Mouse (Mus musculus) right cerebral cortex, postnatal 25 days (tissue): ENCODE measurements around the gene Capza3.
A peak's percentile ranks its signal among the peaks of the same experiment; 100 is the strongest.

Source experiments
- DNase-seq: peaks from one replicate; pipeline ENCODE4 v3.0.0; 2022

Capza3 gene

DNA sequence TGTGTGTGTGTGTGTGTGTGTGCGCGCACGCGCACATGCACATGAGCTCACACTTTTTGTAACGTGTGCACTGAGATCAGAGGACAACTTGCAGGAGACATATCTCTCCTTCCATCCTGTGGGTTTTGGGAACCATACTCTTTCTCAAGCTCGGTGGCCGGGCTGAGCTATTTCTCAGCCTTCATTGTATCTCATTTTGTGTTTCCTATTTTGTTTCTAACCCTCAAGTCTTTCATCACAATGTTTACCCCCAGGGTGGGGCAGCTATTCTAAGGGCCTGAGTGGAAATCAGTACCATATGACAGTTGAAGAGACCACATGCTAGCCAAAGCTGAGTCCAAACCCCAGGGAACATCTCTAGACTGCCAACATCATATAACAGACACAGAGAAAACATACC lies at the start of gene Capza3:
Capza3 (plus strand) TSS at position 301 of the 400 bp plus-strand sequence.
- DNase-seq: no peak

DNA sequence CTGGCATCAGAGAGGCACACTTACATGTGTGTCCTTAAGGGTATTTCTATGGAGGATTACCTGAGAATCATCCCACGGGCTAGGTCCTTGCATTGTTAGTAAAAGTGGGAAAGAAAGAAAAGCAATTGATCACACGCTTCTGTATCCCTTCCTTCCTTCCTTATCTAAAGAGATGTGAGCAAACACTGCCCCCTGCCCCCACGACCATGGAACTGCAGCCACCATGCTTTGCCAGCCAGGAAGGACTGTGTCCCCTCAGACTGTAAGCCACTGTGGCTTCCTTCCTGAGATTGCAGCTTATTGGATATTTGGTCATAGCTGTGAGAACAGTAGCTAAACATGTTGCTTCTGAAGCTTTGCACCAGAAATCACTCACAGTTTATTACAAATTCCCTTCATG lies 35.9 kb upstream of the Capza3 start:
- no peak for DNase-seq

DNA sequence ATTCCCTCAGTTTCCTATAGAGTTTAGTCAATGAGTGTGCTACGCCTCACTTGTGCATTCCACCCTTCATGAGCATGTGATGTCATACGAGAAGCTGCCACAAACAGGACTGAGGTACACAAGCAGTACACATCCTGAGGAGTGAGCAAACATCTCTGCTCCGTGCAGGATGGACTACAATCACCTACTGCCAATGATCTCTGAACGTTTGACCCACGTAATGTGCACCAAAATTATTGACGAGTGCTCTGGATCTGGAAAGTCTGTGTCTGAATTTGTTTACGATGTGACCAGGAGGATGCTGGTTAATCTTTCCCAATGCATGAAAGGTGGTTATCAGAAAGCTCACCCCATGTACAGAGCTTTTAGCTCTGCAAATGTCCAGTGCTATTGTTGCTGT lies 16.6 kb upstream of the Capza3 start:
- no peak for DNase-seq

DNA sequence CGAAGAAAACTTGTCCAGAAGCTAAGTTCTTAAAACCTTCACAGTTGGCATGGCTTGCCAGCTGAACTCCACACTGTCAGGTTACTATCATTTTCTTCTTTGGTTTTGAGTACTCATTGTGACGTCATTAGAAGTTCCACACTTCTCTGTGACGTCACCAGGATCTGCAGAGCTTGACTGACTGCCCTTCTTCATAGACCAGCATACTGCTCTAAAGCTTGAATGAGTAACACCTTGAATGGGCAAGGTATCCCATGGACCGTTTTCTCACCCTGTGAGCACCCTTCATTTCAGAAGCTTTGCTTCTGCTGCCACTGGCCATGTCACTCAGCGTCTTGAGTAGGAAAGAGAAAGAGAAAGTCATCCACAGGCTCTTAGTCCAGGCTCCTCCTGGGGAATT lies 305 bp downstream of the Capza3 start, which contains the start of gene Plcz1:
Plcz1 (minus strand) TSS at position 101 of the 400 bp plus-strand sequence.
- DNase-seq: no peak

DNA sequence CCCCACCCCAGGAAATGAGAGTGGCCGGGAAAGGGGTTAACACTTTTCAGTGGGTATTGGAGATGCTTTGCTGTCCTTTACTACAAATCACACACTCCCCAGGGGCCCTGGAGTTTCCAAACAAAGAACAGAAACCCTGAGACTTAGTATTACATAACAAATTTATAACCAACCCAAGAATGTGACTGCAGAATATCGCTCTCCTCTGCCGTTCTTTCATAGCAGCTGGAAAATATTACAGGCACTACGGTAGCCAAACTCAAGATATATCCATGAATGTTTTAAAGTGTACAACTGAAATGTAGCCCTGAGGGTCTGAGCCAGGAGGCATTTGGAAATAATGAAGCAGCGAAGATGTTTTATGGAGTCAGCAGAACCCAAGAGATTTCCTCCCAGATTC lies 10.4 kb downstream of the Capza3 start:
- no peak for DNase-seq

DNA sequence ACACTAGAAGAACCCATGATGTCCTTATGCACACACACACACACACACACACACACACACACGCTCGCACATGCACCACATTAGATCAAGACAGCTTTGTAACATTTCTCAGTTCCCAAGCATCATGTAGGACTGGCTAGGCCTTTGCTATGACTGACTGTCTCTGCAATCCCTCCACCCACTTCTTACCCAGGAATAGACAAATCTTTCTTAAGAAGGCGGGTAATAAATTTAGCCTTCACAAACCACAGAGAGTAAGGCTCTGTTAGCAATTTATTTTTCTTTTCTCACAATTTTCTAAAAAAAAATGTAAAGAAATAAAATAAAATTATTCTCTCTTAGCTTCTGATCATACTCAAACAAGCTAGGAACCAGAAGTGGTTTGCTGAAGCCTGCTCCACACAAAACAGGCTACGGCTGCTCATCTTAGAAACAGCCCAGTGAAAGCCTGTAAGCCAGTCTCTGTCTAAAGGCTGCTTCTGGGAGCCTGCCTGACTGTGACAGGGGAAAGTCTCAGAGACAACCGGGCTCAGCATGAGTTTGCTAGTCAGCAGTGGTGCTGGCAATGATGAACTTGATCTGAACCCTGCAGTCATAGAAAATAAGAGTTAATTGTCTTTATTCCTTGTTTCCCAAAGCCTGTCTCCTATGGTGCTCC lies 13.3 kb downstream of the Capza3 start:
- peak; percentile 20 for DNase-seq

DNA sequence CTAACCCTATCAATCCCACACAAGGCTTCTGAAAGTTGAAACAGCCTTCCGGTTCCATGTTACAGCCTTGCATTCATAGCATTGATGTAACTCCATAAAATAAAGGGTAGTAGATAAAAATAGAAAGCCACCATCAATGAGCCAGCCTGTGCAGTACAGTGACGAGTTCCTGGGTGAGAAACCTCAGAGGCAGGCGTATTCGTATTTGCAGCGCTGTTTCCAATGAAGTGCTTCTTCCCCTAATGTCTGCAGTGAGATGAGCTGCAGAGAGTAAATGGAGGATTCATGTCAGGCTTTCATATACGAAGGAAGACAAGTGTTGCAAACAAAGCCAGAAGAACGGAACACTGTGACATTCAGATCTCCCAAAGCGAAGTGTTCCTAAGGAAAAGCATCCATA lies 28.1 kb downstream of the Capza3 start:
- no peak for DNase-seq

DNA sequence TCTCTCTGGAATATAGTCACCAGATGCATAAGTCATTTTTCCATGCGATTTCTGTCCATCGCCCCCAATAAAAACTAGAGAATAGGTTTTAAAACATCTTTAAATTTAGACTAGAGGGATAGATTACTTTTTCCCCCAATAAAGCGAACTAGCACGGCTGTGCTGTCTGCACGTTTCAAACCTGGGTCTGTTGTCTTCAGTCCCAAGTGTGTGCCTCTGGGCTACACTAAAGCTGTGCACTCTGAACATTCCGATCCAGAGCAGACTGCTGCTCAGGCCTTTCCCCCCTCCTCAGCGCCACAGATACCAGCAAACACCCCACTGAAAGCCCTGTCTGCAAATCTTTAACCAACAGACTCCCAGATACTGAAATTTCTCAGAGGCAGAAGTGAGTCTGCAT lies 39.9 kb downstream of the Capza3 start:
- no peak for DNase-seq

DNA sequence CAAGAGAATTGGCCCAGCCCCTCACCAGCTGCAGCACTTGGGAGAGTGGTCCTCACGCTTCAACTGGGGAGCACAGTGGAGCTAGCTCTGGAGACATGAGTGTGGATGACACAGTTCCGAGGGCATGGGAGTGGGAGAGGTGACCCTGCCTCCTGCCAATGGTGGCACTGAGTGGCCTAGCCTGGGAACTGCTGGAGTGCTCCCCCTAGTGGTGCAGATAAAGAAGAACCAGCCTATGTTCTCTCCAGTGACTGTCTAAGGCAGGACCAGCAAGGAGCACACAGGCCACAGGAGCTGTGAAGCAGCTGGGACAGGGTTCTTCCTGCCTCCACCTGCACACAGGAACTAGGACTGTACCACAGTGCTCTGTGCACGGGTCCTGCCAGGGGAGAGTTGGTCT lies 40.7 kb downstream of the Capza3 start:
- no peak for DNase-seq

DNA sequence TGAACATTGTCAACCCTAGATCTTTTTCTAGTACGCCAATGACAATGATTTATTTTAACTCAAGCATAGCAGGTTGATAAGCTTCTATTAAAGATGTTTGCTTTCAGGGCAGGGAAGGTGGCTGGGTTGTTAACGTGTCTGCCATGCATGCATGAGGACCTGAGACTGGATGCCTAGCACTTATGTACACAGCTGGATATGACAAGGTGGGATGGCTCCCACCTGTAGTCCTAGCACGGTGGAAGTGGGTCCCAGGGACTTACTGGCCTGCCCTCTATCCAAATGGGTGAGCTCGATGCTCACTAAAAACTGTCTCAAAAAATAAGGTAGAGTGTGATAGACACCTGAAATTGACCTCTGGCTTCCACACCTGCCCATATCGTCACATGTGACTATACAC lies 48.8 kb downstream of the Capza3 start:
- no peak for DNase-seq
